Mouse (Mus musculus) kidney, postnatal 14 days (tissue): ENCODE data around the gene Gm11273.
"Not testable (repeated sequence)": the region's sequence is repeated elsewhere in the genome, so short reads cannot be mapped to it uniquely, and the experiment has no call there.

Experiments
- DNase-seq: peaks from one replicate; pipeline ENCODE4 v3.0.0; 2022; ENCODE audit warnings: mixed read lengths

Gm11273 gene

GRCm38 (mm10) chr13:21501182-21501581 lies at the start of gene Gm11273:
TSS of gene Gm11273 (minus strand) at chr13:21501418.
- DNase-seq = not testable (repeated sequence)

- peak; percentile 19 for DNase-seq
Measured at GRCm38 (mm10) chr13:21550416-21551110, 49.3 kb upstream of the Gm11273 start.

GRCm38 (mm10) chr13:21549487-21549886 lies 48.3 kb upstream of the Gm11273 start:
- DNase-seq = no peak

- DNase-seq = no peak
Measured at GRCm38 (mm10) chr13:21542708-21543107, 41.5 kb upstream of the Gm11273 start, which contains the start of gene Olfr1366. TSS of gene Olfr1366 (minus strand) at chr13:21542808.

- DNase-seq = peak; percentile 92
Measured at GRCm38 (mm10) chr13:21530781-21531201, 29.6 kb upstream of the Gm11273 start, which contains the start of gene Zkscan8. TSS of gene Zkscan8 (minus strand) at chr13:21531120.

- DNase-seq = no peak
Measured at GRCm38 (mm10) chr13:21530136-21530535, 28.9 kb upstream of the Gm11273 start.

GRCm38 (mm10) chr13:21506221-21506649 lies 5.0 kb upstream of the Gm11273 start:
- peak; percentile 90 for DNase-seq

- no peak for DNase-seq
Measured at GRCm38 (mm10) chr13:21502296-21502695, 1.1 kb upstream of the Gm11273 start.

GRCm38 (mm10) chr13:21495080-21495479 lies 6.1 kb downstream of the Gm11273 start, which contains the start of gene AK157302:
TSS of gene AK157302 (plus strand) at chr13:21495223.
- no peak for DNase-seq

GRCm38 (mm10) chr13:21492847-21493246 lies 8.4 kb downstream of the Gm11273 start:
- no peak for DNase-seq

GRCm38 (mm10) chr13:21486881-21487280 lies 14.3 kb downstream of the Gm11273 start:
- no peak for DNase-seq

- DNase-seq = peak; percentile 78
Measured at GRCm38 (mm10) chr13:21478759-21479670, 22.2 kb downstream of the Gm11273 start, which contains the start of the genes Zkscan4 and Gm10065. TSS of gene Zkscan4 (plus strand) at chr13:21478907. TSS of gene Gm10065 (minus strand) at chr13:21479441.

- no peak for DNase-seq
Measured at GRCm38 (mm10) chr13:21472427-21472826, 28.8 kb downstream of the Gm11273 start.

GRCm38 (mm10) chr13:21469097-21469496 lies 32.1 kb downstream of the Gm11273 start:
- no peak for DNase-seq

- DNase-seq = peak; percentile 87
Measured at GRCm38 (mm10) chr13:21468061-21469019, 32.9 kb downstream of the Gm11273 start, which contains the start of gene Nkapl. TSS of gene Nkapl (minus strand) at chr13:21468509.

- no peak for DNase-seq
Measured at GRCm38 (mm10) chr13:21467336-21467735, 33.9 kb downstream of the Gm11273 start.

GRCm38 (mm10) chr13:21462516-21462915 lies 38.7 kb downstream of the Gm11273 start:
- not testable (repeated sequence) for DNase-seq

GRCm38 (mm10) chr13:21456347-21456746 lies 44.9 kb downstream of the Gm11273 start:
- DNase-seq = peak; percentile 29

- no peak for DNase-seq
Measured at GRCm38 (mm10) chr13:21454133-21454532, 47.1 kb downstream of the Gm11273 start.

- DNase-seq = peak; percentile 88
Measured at GRCm38 (mm10) chr13:21453449-21453848, 47.8 kb downstream of the Gm11273 start, which contains the start of gene Zscan26. TSS of gene Zscan26 (minus strand) at chr13:21453730.

GRCm38 (mm10) chr13:21453042-21453441 lies 48.2 kb downstream of the Gm11273 start:
- DNase-seq = no peak
